Mouse (Mus musculus) heart, adult 2 months (tissue): ENCODE data around the gene Stradb.

ENCODE experiments used
- CTCF ChIP-seq: fragments of 200-600 bp; IDR thresholded peaks from 2 replicates; pipeline ENCODE4 v1.8.1; 2022; ENCODE audit warnings: antibody characterized with exemption, mild to moderate bottlenecking, moderate library complexity
- POLR2A ChIP-seq: fragments of 200-500 bp; IDR thresholded peaks from 2 replicates; pipeline ENCODE4 v1.6.1; 2011; ENCODE audit warnings: mild to moderate bottlenecking, low read depth, low read length, control low read depth; ENCODE audit not compliant: insufficient read depth

GRCm38 (mm10) chr1:58972851-58973365, 414 bp upstream of the Stradb start:
- TF ChIP-seq CTCF: 0 out of 2 replicates have a peak, but pooled peaks have one; percentile 5
- TF ChIP-seq POLR2A: no peak
